Mouse (Mus musculus) effector memory CD4-positive, alpha-beta T cell, adult 5 months (primary cell): ENCODE data around the gene Gm2237. TPM values are rescaled to one million over a fixed set of nuclear protein-coding genes. Genes with fewer than 3 reads are reported as not detected.

ENCODE experiments used
- polyA plus RNA-seq: library from polyadenylated mRNA; unstranded; fragments of 100-300 nt; shearing (Covaris generic); gene quantifications from one replicate; pipeline ENCODE4 v1.2.1, GENCODE M21; 2017

Gm2237 gene
- 0.79 TPM for polyA plus RNA-seq

GRCm38 (mm10) chr14:19584804-19585667 lies at the start of gene Gm2237:
Gene Gm2237, minus strand, starts transcription at chr14:19585135.

GRCm38 (mm10) chr14:19602481-19602880 lies 17.5 kb upstream of the Gm2237 start, which contains the start of gene Gm5458:
Gene Gm5458, minus strand, starts transcription at chr14:19602581.

GRCm38 (mm10) chr14:19549863-19550262 lies 35.1 kb downstream of the Gm2237 start, which contains the start of gene Gm2244:
Gene Gm2244, minus strand, starts transcription at chr14:19549963.

Other genes with a start within 250 kb of the Gm2237 start
- 25.9 TPM for gene Gm21738, start 166.2 kb downstream of the Gm2237 start, polyA plus RNA-seq
- gene Gm2244, start 35.2 kb downstream of the Gm2237 start, polyA plus RNA-seq = not detected
- gene Gm5458, start 17.4 kb upstream of the Gm2237 start, polyA plus RNA-seq = not detected
- gene Nid2, start 166.1 kb upstream of the Gm2237 start, polyA plus RNA-seq = 0.94 TPM
- gene Rtraf, start 238.7 kb upstream of the Gm2237 start, polyA plus RNA-seq = 84.0 TPM